Mouse (Mus musculus): ENCODE measurements at regions not wholly inside any gene's neighbourhood (a gene's known extent, or its start where the extent isn't known, plus 50 kb on each side); places are given as distances from the start of the nearest gene placed in this dataset.

- DNase-seq (ENCODE audit: low read depth, low spot score) = no peak
Measured at GRCm38 (mm10) chr14:105841888-105842287, 54.7 kb downstream of the Spry2 start.

- no peak for DNase-seq (ENCODE audit: low read depth, low spot score)
Measured at GRCm38 (mm10) chr14:105837533-105837932, 59.1 kb downstream of the Spry2 start.

GRCm38 (mm10) chr14:105830701-105831100 lies 65.9 kb downstream of the Spry2 start:
- no peak for DNase-seq (ENCODE audit: low read depth, low spot score)

- no peak for DNase-seq (ENCODE audit: low read depth, low spot score)
Measured at GRCm38 (mm10) chr14:105830301-105830700, 66.3 kb downstream of the Spry2 start.

GRCm38 (mm10) chr14:105823129-105823528 lies 73.5 kb downstream of the Spry2 start:
- DNase-seq (ENCODE audit: low read depth, low spot score) = no peak

- DNase-seq (ENCODE audit: low read depth, low spot score) = no peak
Measured at GRCm38 (mm10) chr14:105822653-105823052, 74.0 kb downstream of the Spry2 start.

- no peak for DNase-seq (ENCODE audit: low read depth, low spot score)
Measured at GRCm38 (mm10) chr14:105819534-105819933, 77.1 kb downstream of the Spry2 start.

GRCm38 (mm10) chr14:105818841-105819240 lies 77.8 kb downstream of the Spry2 start:
- no peak for DNase-seq (ENCODE audit: low read depth, low spot score)

GRCm38 (mm10) chr14:105817481-105817880 lies 79.1 kb downstream of the Spry2 start:
- no peak for DNase-seq (ENCODE audit: low read depth, low spot score)

GRCm38 (mm10) chr14:105815827-105816226 lies 80.8 kb downstream of the Spry2 start:
- DNase-seq (ENCODE audit: low read depth, low spot score) = no peak

- no peak for DNase-seq (ENCODE audit: low read depth, low spot score)
Measured at GRCm38 (mm10) chr14:105815281-105815680, 81.3 kb downstream of the Spry2 start.

GRCm38 (mm10) chr14:105813661-105814060 lies 83.0 kb downstream of the Spry2 start:
- no peak for DNase-seq (ENCODE audit: low read depth, low spot score)

GRCm38 (mm10) chr14:105813097-105813496 lies 83.5 kb downstream of the Spry2 start:
- no peak for DNase-seq (ENCODE audit: low read depth, low spot score)

GRCm38 (mm10) chr14:105805762-105806161 lies 90.9 kb downstream of the Spry2 start:
- DNase-seq (ENCODE audit: low read depth, low spot score) = no peak

- no peak for DNase-seq (ENCODE audit: low read depth, low spot score)
Measured at GRCm38 (mm10) chr14:105805362-105805761, 91.3 kb downstream of the Spry2 start.

- no peak for DNase-seq (ENCODE audit: low read depth, low spot score)
Measured at GRCm38 (mm10) chr14:105804761-105805160, 91.9 kb downstream of the Spry2 start.

- DNase-seq (ENCODE audit: low read depth, low spot score) = no peak
Measured at GRCm38 (mm10) chr14:105803281-105803680, 93.3 kb downstream of the Spry2 start.

GRCm38 (mm10) chr14:105802529-105803280 lies 93.9 kb downstream of the Spry2 start:
- no peak for DNase-seq (ENCODE audit: low read depth, low spot score)

- no peak for DNase-seq (ENCODE audit: low read depth, low spot score)
Measured at GRCm38 (mm10) chr14:105800142-105800925, 96.3 kb downstream of the Spry2 start.

GRCm38 (mm10) chr14:105799401-105799861 lies 97.2 kb downstream of the Spry2 start:
- DNase-seq (ENCODE audit: low read depth, low spot score) = no peak

- DNase-seq (ENCODE audit: low read depth, low spot score) = no peak
Measured at GRCm38 (mm10) chr14:105793010-105793702, 103.5 kb downstream of the Spry2 start.

GRCm38 (mm10) chr14:105790441-105790840 lies 106.2 kb downstream of the Spry2 start:
- no peak for DNase-seq (ENCODE audit: low read depth, low spot score)

Data from retina, postnatal 7 days (tissue).